Mouse (Mus musculus): ENCODE measurements around the gene Rsad1.

Gene Rsad1

GRCm38 (mm10) chr11:94548041-94548784 lies 842 bp downstream of the Rsad1 start:
- in situ Hi-C loops (cut with MboI, MseI), result no loop called here

GRCm38 (mm10) chr11:94547271-94547670 lies 1.8 kb downstream of the Rsad1 start:
- in situ Hi-C loops (cut with MboI, MseI), result no loop called here

- in situ Hi-C loops (cut with MboI, MseI), result no loop called here
Observed at GRCm38 (mm10) chr11:94546381-94546780, 2.7 kb downstream of the Rsad1 start.

GRCm38 (mm10) chr11:94544422-94544821 lies 4.6 kb downstream of the Rsad1 start:
- in situ Hi-C loops (cut with MboI, MseI), result no loop called here

- in situ Hi-C loops (cut with MboI, MseI), result no loop called here
Observed at GRCm38 (mm10) chr11:94543932-94544331, 5.1 kb downstream of the Rsad1 start.

- in situ Hi-C loops (cut with MboI, MseI), result no loop called here
Observed at GRCm38 (mm10) chr11:94543344-94543743, 5.7 kb downstream of the Rsad1 start.

GRCm38 (mm10) chr11:94542400-94542799 lies 6.7 kb downstream of the Rsad1 start:
- in situ Hi-C loops (cut with MboI, MseI), result no loop called here

- in situ Hi-C loops (cut with MboI, MseI), result no loop called here
Observed at GRCm38 (mm10) chr11:94539761-94540160, 9.3 kb downstream of the Rsad1 start.

- in situ Hi-C loops (cut with MboI, MseI), result no loop called here
Observed at GRCm38 (mm10) chr11:94538733-94539292, 10.2 kb downstream of the Rsad1 start.

GRCm38 (mm10) chr11:94533171-94533570 lies 15.9 kb downstream of the Rsad1 start:
- in situ Hi-C loops (cut with MboI, MseI), result no loop called here

- in situ Hi-C loops (cut with MboI, MseI), result no loop called here
Observed at GRCm38 (mm10) chr11:94528879-94529278, 20.2 kb downstream of the Rsad1 start.

GRCm38 (mm10) chr11:94526171-94526879 lies 22.7 kb downstream of the Rsad1 start:
- in situ Hi-C loops (cut with MboI, MseI), result no loop called here

- in situ Hi-C loops (cut with MboI, MseI), result no loop called here
Observed at GRCm38 (mm10) chr11:94521219-94521843, 27.7 kb downstream of the Rsad1 start, which contains the start of gene Mycbpap. Mycbpap (minus strand) TSS chr11:94521742.

- in situ Hi-C loops (cut with MboI, MseI), result no loop called here
Observed at GRCm38 (mm10) chr11:94513452-94513851, 35.6 kb downstream of the Rsad1 start.

GRCm38 (mm10) chr11:94508976-94509375 lies 40.1 kb downstream of the Rsad1 start:
- in situ Hi-C loops (cut with MboI, MseI), result no loop called here

GRCm38 (mm10) chr11:94501482-94501881 lies 47.6 kb downstream of the Rsad1 start:
- in situ Hi-C loops (cut with MboI, MseI), result no loop called here

- in situ Hi-C loops (cut with MboI, MseI), result no loop called here
Observed at GRCm38 (mm10) chr11:94500362-94500761, 48.7 kb downstream of the Rsad1 start.

GRCm38 (mm10) chr11:94499661-94500152 lies 49.3 kb downstream of the Rsad1 start, which contains the start of gene Epn3:
Epn3 (minus strand) TSS chr11:94499974.
- in situ Hi-C loops (cut with MboI, MseI), result loop anchor here in 1 of 2 experiments (10.0 to 25.0 kb wide), 2 partner anchors 255 to 362 kb away; partner anchors contain the start of gene Wfikkn2

GRCm38 (mm10) chr11:94499035-94499434 lies 50.0 kb downstream of the Rsad1 start:
- in situ Hi-C loops (cut with MboI, MseI), result loop anchor here in 1 of 2 experiments (10.0 to 25.0 kb wide), 2 partner anchors 254 to 362 kb away; partner anchors contain the start of gene Wfikkn2

GRCm38 (mm10) chr11:94498093-94498996 lies 50.7 kb downstream of the Rsad1 start:
- in situ Hi-C loops (cut with MboI, MseI), result loop anchor here in 1 of 2 experiments (10.0 to 25.0 kb wide), 2 partner anchors 254 to 361 kb away; partner anchors contain the start of gene Wfikkn2
